Mouse (Mus musculus) hematopoietic multipotent progenitor cell, adult 10-12 weeks (in vitro differentiated cells): ENCODE data around the gene Larp6. TPM values are rescaled to one million over a fixed set of nuclear protein-coding genes. Genes with fewer than 3 reads are reported as not detected.

ENCODE experiments used
- polyA plus RNA-seq: library from polyadenylated mRNA; stranded (reverse); fragments of >175 nt; gene quantifications from 2 replicates; pipeline ENCODE4 v1.2.3, GENCODE M21; 2012; ENCODE audit warnings: low replicate concordance

Larp6 gene
- not detected in 2 replicates for polyA plus RNA-seq

GRCm38 (mm10) chr9:60712771-60713541, at the start of gene Larp6:
Gene Larp6, plus strand, starts transcription at chr9:60712989.

GRCm38 (mm10) chr9:60687891-60688324, 24.9 kb upstream of the Larp6 start, which contains the start of gene Lrrc49:
Gene Lrrc49, minus strand, starts transcription at chr9:60688158.

Other genes with a start within 250 kb of the Larp6 start
- 0.04 and 0.21 TPM in 2 replicates for gene Thsd4, start 190.9 kb upstream of the Larp6 start, polyA plus RNA-seq
- 0.24 and 0.34 TPM in 2 replicates for gene Lrrc49, start 24.8 kb upstream of the Larp6 start, polyA plus RNA-seq
- gene Uaca, start 81.6 kb downstream of the Larp6 start, polyA plus RNA-seq = 0.12 and 0.44 TPM in 2 replicates